Mouse (Mus musculus) kidney, postnatal 14 days (tissue): ENCODE measurements around the gene Cebpb.
A peak's percentile ranks its signal among the peaks of the same experiment; 100 is the strongest.
"Not testable (repeated sequence)": the region's sequence is repeated elsewhere in the genome, so short reads cannot be mapped to it uniquely, and the experiment has no call there.

Source experiments
- DNase-seq: peaks from one replicate; pipeline ENCODE4 v3.0.0; 2022; ENCODE audit warnings: mixed read lengths

Gene Cebpb

GRCm38 (mm10) chr2:167688498-167689451 is at the start of gene Cebpb:
Cebpb (plus strand) TSS chr2:167688915.
- peak; percentile 93 for DNase-seq

DNA sequence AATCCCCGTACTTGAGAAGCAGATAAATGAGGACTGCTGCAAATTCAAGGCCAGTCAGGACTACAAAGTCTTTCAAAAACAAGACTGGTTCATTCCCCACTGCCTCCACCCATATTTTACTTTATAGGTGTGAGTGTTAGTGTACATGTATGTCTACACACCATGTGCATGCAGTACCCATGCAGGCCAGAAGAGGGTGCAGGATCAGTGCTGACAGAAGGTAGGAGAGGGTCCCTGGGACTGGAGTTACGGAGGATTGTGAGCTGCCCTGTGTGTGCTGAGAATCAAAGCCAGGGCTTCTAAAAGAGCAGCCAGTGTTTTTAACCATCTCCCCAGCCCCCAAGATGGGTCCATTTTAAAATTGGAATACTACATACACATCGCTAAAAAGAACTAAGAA is 48.4 kb upstream of the Cebpb start:
- DNase-seq, result no peak

DNA sequence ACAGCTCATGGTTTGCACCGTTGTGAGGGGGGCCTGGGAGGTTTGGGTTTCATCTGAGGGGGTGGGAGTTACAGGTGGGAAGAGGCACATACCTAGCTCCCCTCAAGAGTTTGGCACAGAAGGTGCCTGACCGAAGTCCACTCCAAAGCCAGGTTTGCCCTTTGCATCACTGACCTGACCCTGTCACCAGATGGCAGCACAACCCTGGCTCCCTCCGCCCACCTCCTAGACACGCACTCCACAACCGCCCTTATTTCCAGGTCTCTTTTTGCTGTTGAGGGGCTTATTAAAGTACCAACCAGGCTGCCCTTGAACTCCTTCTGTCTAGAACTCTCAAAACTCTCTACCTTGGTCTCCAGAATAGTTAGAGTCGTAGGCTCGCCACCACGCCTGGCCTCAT is 47.4 kb upstream of the Cebpb start:
- DNase-seq, result peak; percentile 79

- no peak for DNase-seq
Measured at GRCm38 (mm10) chr2:167642164-167642563, 46.6 kb upstream of the Cebpb start.

- DNase-seq, result not testable (repeated sequence)
Measured at GRCm38 (mm10) chr2:167643356-167644052, 45.2 kb upstream of the Cebpb start.

- DNase-seq, result no peak
Measured at GRCm38 (mm10) chr2:167646411-167646810, 42.3 kb upstream of the Cebpb start.

DNA sequence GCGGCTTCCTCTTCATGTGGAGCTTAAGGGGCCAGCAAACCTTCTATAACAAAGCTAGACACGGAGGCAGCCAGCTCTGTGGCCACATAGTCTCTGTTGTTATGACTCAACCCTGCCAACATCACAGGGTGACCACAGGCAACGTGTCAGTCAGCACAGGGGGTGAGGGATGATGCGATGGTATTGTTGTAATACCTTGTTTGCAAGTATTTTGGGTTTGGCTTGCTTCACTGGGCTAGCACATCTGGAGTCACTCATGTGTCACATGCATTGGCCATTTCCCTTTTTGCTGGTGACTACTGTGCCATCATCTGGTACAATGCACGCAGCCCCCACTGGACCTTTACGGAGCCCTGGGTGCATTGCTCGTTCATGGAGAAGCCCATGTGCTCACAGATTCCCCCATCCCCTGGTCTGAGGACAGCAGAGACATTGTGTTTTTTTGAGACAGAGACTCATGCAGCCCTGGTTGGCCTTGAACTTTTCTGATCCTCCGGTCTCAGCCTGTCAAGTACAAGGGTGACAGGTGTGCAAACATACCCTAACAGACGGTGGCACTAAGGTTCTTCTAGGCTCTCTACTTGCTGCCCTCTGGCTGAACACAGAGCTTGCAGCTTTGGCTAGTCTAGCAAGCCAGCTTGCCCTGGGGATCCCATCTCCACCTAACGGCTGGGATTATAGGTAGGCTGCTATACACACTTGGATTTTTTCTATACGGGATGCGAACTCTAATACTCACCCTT is 39.3 kb upstream of the Cebpb start:
- no peak for DNase-seq

GRCm38 (mm10) chr2:167651622-167652021 is 37.1 kb upstream of the Cebpb start:
- no peak for DNase-seq

DNA sequence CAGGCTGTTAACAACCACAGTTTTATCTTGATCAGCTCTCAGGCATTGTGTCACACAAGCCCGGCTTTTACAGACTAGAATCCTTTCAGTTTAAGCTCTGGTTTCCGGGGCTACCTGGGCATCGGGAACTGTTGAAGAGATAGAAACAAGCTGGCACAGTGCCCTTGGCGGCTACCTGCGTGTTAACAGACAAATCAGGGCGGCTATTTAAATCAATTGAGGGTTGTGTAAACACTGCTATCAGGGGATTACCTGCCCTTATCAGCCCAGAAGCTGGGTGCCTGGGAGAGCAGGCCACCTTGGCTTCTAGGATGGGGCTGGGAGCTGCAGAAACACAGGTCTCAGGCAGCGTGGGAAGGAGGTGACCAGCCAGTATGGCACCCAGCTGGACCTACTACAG is 36.0 kb upstream of the Cebpb start:
- DNase-seq, result no peak

- DNase-seq, result no peak
Measured at GRCm38 (mm10) chr2:167654911-167655600, 33.7 kb upstream of the Cebpb start.

DNA sequence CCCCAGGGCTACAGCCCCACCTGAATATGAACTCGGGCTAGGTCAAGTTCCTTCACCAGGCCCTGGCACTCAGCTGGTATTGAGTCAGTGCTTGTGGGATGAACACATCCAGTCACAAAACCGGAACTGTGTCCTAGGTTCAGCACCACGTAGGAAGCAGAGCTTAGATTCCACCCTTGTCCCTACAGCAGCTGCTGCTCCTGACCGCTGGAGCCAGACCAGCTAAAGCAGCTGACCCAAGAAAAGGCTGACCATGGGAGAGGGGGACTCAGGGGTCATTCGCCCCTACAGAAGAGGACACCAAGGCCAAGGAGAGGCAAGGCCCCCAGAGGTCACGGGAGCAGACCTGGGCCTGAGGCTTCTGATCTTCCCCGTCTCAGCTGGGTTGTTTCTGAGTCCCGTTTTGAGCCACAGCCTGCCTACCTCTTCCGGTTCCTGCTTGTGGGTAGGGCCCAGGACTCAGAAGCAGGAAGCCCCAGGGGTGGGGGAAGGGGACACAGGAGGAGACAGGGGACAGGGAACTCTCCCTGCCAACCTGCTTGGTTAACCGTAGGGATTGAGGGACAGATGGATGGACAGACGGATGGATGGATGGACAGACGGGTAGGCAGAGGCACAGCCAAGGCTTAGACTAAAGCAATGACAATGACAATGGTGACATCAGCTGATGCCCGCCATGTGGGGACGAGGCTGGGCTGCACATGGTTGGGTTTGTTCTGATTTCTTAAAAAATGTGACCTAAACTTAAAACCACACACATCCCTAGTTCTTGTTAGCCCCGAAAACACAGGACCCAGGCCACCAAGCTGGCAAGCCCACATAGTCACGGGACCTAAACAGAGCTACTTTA is 31.9 kb upstream of the Cebpb start:
- no peak for DNase-seq

- DNase-seq, result no peak
Measured at GRCm38 (mm10) chr2:167657973-167658372, 30.7 kb upstream of the Cebpb start.

DNA sequence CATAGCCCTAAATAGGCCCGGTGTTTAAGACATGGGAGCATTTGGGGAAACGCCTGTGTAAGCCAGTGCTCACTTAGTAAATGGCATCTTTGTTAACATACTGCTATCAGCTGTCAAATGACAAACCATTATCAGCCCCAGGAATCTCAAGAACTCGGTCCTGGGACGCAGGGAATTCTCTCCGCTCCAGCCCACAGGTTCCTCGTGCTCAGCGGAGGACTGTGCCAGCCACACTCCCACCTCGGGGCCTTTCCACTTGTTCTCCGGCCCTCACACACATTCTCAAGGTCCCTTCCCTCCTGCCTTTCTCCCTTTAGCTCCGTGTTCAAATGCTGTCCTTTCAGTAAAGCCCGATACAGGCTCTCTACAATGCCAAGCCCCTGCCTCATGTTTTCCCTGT is 30.0 kb upstream of the Cebpb start:
- DNase-seq, result no peak

DNA sequence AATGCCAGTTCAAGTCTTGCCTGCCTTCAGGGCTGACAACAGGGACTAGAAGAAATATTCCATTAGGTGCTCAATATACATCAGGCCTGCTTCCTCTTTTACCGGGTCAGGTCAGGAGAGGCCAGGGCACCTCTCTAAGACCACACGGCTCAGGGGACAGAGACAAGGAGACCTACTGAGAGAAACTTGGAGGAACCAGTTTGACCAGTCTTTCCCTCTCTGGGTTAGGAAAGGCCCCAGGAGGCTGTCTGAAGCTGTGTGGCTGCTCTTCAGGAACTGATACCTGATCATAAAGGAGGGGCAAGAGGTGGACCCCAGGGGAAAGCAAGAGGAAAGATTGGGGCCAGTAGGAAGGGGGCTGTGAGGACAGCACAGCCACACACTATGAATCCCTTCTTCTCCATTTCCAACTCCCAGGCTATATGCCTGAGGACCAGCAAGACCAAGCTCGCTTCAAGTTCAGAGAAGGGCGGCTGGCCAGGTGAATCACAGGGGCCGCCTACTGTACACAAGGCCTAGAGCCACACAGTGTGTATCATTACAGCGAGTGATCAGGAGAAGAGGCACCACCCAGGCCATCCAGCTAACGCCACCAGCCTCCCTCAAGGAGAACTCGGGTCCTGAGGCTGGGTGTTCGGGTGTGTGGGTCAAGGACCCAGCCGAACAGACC is 29.4 kb upstream of the Cebpb start:
- DNase-seq, result no peak

- DNase-seq, result peak; percentile 88
Measured at GRCm38 (mm10) chr2:167659847-167660610, 28.7 kb upstream of the Cebpb start.

- no peak for DNase-seq
Measured at GRCm38 (mm10) chr2:167660611-167660971, 28.1 kb upstream of the Cebpb start.

GRCm38 (mm10) chr2:167661270-167662203 is 27.2 kb upstream of the Cebpb start, which contains the start of gene Gm20431:
Gm20431 (minus strand) TSS chr2:167661496.
- DNase-seq, result peak; percentile 98

DNA sequence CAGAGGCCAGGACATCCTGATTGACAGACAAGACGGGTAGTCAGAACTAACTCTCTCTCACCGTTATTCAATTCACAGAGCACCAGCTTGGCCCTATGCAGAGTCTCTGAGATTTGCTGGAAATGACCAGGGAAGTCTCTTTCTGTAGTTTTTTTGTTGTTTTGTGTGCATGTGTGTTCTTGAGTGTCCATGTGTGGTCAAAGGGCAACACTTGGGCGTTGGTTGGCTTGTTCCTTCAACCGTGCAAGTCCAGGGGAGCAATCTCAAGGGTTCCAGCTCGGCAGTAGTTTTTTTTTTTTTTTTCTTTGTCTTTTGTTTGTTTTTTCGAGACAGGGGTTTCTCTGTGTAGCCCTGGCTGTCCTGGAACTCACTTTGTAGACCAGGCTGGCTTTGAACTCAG is 26.0 kb upstream of the Cebpb start:
- no peak for DNase-seq
